Mouse (Mus musculus) B cell, adult 2 months (primary cell): Measurements from ENCODE around the gene Scube1.
A peak's percentile ranks its signal among the peaks of the same experiment; 100 is the strongest.

Source experiments
- DNase-seq, 2 experiments: peaks; one replicate each; pipeline ENCODE4 v3.0.0; 2022

Scube1 gene

GRCm38 (mm10) chr15:83664722-83665121, 60.1 kb downstream of the Scube1 start:
- no peak for DNase-seq

- DNase-seq: no peak
Measured at GRCm38 (mm10) chr15:83663066-83663465, 61.8 kb downstream of the Scube1 start.

- DNase-seq: no peak
Measured at GRCm38 (mm10) chr15:83662106-83662505, 62.7 kb downstream of the Scube1 start.

GRCm38 (mm10) chr15:83642518-83642917, 82.3 kb downstream of the Scube1 start:
- DNase-seq: no peak

GRCm38 (mm10) chr15:83640208-83640607, 84.6 kb downstream of the Scube1 start:
- no peak for DNase-seq

DNA sequence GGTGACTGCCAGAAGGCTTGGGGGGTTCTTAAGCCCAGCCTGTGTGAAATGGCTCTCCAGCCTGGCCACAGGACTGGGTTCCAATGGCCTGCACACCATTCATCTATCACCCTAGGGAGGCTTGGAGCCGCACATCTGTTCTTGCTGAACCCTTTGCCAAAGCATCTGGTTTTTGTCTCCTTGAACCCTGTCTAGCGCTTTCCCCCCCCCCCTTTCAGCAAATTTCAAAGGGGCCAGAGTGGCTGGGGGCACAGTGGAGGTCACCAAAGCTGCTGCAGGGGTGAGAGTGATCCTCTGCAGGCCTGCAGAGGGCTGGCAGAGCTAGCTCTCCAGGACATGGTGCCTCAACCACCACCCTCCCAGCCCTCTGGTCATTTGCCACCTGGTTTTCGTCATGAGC, 85.7 kb downstream of the Scube1 start:
- no peak for DNase-seq

- no peak for DNase-seq
Measured at GRCm38 (mm10) chr15:83638196-83638899, 86.5 kb downstream of the Scube1 start.

DNA sequence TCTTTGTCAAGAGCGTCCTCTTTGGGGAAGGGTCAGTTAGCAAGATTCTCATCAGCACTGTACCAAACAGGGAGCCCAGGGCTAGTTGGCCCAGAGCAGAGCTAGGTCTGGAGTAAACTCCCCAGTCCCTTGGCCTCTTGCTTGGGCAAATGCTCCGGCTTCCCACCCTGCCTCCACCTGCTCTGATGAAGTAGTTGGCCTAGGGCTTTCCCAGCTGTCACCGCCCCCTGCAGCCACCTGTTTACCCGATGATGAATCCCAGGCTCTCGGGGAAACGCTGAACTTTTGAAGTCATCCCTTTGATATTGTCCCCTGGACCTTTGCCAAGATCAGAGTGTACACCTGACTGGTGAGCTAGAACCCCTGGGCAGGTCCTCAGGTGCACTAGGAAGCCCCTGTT, 88.1 kb downstream of the Scube1 start:
- no peak for DNase-seq

DNA sequence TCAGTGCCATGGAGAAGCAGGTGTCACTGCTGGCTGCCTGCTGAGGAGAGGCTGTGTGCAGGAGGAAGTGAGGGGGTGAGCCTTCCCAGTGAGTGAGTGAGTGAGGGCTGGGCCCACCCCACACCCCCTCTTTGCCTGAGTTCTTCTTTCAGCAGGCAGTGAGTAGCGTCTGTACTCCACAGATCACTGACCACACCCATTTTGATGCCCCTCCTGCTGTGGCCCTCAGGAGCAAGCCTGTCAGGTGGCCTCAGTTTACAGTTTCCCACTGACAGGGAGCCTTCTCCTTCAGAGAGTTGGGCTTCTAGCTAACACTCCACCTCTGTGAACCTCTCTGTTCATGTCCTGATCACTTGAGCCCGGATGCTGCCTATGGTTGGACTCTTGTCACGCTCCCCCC, 89.6 kb downstream of the Scube1 start:
- no peak for DNase-seq

DNA sequence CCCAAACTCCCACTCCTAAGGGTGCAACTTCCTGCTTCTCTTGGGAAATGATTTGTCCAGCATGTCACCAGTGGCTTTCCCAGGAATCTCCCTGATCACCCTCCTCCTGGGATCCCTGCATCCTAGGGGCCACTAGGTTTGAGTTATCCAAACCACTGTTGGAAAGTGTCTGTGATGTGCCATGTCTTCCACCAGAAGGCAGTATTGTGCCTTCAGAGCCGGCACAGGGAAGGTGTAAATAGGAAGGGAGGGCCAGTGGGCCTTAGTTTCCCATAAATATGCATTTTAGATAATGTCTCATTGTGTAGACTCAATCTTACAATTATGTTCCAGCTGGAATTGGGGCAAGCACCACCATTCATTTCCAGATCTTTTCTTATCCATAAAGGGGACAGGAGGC, 90.7 kb downstream of the Scube1 start:
- no peak for DNase-seq

DNA sequence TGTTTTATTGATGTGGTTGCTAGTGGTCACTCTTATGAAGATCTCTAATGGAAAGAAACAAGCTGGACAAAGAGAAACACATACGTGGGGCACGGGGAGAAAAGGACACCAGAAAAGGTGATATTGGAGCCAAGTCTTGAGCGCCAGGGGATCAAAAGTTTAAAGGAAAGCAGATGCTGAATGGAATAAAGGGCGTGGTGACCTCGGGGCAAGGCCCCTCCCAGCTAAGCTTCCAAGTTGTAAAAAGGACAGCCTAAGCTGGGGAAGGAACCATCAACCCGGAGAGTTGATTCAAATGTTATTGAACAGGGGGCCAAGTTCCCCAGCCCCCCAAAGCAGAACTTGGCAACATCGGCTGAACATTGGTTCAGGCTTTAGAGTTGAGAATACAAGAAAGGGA, 93.8 kb downstream of the Scube1 start:
- DNase-seq: no peak

DNA sequence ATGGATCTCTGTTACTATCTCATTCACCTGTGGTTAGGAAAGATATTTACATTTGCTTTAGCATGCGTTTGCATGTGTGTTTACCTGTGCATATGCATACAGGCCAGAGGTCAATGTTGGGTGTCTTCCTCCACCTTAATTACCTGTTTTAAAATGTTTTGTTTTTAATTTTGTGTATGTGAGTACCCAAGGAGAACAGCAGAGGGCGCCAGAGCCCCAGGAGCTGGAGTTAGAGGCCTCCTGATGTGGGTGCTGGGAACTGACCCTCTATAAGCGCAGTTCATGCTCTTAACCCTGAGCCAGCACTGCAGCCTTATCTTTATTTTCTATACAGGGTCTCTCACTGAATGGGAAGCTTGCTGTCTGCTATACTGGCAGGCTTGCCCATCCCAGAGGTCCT, 95.1 kb downstream of the Scube1 start:
- DNase-seq: peak in 1 of 2 experiments; percentile 9

DNA sequence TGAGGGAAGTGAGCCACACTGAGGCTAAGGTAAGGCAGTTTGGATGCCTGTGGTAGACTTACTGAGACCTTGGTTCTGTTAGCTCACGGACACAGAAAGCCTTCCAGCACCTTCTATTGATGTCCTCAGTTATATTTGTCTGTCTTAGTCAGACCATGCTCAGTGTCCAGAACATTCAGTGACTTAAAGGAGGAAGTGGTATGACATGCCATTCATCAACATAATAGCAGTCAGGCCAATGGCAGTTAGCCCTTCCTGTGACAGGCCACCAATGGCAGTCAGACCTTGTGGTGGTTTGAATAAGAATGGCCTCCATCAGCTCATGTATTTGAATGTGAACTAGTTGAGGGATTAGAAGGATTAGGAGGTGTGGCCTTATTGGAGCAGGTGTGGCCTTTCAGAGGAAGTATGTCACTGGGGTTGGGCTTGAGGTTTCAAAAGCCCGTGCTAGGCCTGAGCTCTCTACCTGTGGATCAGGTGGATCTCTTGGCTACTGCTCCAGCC, 98.6 kb downstream of the Scube1 start:
- no peak for DNase-seq

- DNase-seq: no peak
Measured at GRCm38 (mm10) chr15:83615245-83615644, 109.6 kb downstream of the Scube1 start.

GRCm38 (mm10) chr15:83607115-83607802, 117.6 kb downstream of the Scube1 start:
- DNase-seq: peak; percentile 74 to 75

DNA sequence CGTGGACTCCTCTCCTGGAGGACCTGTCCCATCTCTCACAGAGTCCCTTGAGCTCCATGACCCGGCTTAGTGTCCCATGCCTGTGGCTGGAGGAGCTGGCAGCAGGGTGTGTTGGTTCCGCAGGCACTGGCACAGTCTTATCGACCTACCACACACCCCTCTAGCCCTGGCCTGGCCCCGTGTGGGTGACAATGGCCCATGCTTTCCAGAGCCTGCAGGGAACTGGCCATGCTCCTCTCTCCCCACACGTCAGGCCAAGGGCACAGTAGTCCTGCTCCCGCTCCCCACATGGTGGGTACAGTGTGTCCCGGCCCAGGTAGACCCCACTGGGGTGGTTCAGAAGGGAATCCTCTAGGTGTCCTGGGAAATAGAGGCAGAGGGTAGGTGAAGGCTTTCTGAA, 118.1 kb downstream of the Scube1 start:
- no peak for DNase-seq

DNA sequence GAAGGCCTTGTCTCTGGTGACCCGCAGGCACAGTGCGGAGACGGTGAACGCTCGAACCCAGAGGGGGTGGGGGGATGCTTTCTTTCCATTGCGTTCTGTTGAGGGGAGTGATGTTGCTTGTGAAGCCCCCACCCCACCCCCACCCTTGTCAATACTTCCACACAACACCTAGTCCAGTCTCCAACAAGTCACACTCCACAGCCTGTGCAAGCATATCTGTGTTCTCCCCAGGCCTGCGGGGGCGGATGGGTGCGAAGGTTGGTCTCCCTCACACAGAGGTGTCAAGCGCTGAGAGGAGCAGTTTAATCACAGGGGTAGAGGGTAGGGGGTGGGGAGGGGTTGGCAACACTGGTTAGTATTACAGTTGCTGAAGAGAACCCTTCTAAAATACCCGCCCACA, 118.6 kb downstream of the Scube1 start:
- DNase-seq: no peak

GRCm38 (mm10) chr15:83603426-83603825, 121.4 kb downstream of the Scube1 start:
- no peak for DNase-seq

GRCm38 (mm10) chr15:83603046-83603396, 121.8 kb downstream of the Scube1 start:
- no peak for DNase-seq

- peak; percentile 67 to 69 for DNase-seq
Measured at GRCm38 (mm10) chr15:83602372-83603045, 122.3 kb downstream of the Scube1 start.

DNA sequence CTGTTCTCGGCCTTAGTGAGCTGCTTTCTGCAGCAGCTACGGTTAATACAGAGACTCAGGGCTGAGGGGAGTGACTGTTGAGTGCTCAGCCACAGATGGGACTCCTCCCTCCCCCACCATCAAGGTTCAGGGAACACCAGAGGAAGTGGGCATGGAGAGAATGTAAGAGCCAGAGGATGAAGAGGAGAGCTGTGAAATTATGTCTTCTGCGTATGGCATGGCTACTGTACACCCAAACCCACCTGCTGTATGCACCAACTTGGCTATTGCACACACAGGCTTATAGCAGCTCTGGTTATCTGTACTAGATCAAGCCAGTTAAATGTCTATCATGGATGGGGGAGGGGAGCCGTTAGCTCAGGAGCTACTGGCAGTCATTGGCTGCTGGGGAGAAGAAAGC, 123.6 kb downstream of the Scube1 start:
- DNase-seq: peak in 1 of 2 experiments; percentile 13

- DNase-seq: no peak
Measured at GRCm38 (mm10) chr15:83596833-83597232, 128.0 kb downstream of the Scube1 start.

DNA sequence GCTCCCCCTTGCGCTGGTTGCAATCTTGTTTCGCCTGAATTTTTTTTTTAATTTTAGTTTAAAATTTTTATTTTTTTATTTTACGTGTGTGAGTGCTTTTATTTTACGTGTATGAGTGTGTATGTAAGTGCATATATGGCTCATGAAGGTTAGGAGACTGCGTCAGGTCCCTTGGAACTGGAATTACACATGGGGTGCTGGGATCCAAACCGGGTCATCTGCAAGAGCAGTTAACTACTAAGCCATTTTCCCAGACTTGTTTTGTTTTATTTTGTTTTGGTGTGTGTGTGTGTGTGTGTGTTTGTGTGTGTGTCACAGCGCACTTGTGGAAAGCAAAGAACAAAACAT, 129.5 kb downstream of the Scube1 start:
- no peak for DNase-seq
